Mouse (Mus musculus) forebrain, embryonic 15.5 days (tissue): Measurements from ENCODE around the gene Ormdl2. TPM values are rescaled to one million over a fixed set of nuclear protein-coding genes. Genes with fewer than 3 reads are reported as not detected.
"Not testable (repeated sequence)": the region's sequence is repeated elsewhere in the genome, so short reads cannot be mapped to it uniquely, and the experiment has no call there.

ENCODE experiments used
- ATAC-seq: fragments of 200-750 bp; cut with Nextera tagmentation; replicated peaks from 2 replicates; pipeline ENCODE4 v1.8.0; 2017; ENCODE audit warnings: mild to moderate bottlenecking, moderate TSS enrichment, moderate library complexity
- H3K27ac ChIP-seq: fragments of 300-500 bp; sonication (generic); replicated peaks from 2 replicates; pipeline ENCODE4 v1.5.1; 2015; ENCODE audit warnings: mild to moderate bottlenecking, inconsistent platforms
- H3K27me3 ChIP-seq: fragments of 300-500 bp; sonication (generic); 2 replicates; pipeline ENCODE4 v1.6.1; 2015; ENCODE audit warnings: inconsistent platforms
- H3K36me3 ChIP-seq: fragments of 300-500 bp; sonication (generic); 2 replicates; pipeline ENCODE4 v1.6.1; 2015; ENCODE audit warnings: mild to moderate bottlenecking, inconsistent platforms
- H3K4me1 ChIP-seq: fragments of 300-500 bp; sonication (generic); 2 replicates; pipeline ENCODE4 v1.6.1; 2015; ENCODE audit warnings: inconsistent platforms
- H3K4me2 ChIP-seq: fragments of 300-500 bp; sonication (generic); replicated peaks from 2 replicates; pipeline ENCODE4 v1.6.1; 2015; ENCODE audit warnings: mild to moderate bottlenecking, inconsistent platforms
- H3K4me3 ChIP-seq: fragments of 300-500 bp; sonication (generic); 2 replicates; pipeline ENCODE4 v1.5.1; 2015; ENCODE audit warnings: mild to moderate bottlenecking, inconsistent platforms
- H3K9ac ChIP-seq: fragments of 300-500 bp; sonication (generic); replicated peaks from 2 replicates; pipeline ENCODE4 v1.6.1; 2015; ENCODE audit warnings: mild to moderate bottlenecking, inconsistent platforms
- H3K9me3 ChIP-seq: fragments of 300-500 bp; sonication (generic); 2 replicates; pipeline ENCODE4 v1.6.1; 2016; ENCODE audit warnings: inconsistent platforms
- WGBS: fragments of 180-500 bp; shearing (Covaris S2); methylation state at CpG from one replicate; pipeline ENCODE4 v1.1.7; 2015; ENCODE audit warnings: mixed read lengths; 5-methylcytosine and 5-hydroxymethylcytosine counted together
- polyA plus RNA-seq: library from polyadenylated mRNA; unstranded; fragments of >200 nt; fragmentation: Nextera tagmentation; extraction: Ambion mirVana; gene quantifications from 2 replicates; pipeline ENCODE4 v1.2.1, GENCODE M21; 2015

Ormdl2 gene
- polyA plus RNA-seq, 1 experiment from 2014 or later: 28.1 TPM

DNA sequence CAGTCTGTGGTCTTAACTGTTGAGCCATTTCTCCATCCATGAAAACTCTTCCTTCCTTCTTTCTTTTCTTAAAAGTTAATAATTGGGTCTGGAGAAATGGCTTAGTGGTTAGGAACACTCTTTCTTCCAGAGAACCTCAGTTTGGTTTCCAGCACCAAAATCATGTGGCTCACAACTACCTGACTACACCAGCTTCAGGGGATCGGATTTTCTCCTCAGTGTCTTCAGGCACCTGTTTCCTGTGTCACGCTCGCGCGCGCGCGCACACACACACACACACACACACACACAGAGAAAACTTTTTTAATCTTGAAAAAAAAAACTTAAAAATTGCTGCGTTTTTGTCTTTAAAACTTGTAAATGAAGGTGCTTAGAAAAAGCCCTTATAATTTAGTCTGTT lies 2.4 kb upstream of the Ormdl2 start:
- no peak overlapping the region for H3K4me3 ChIP-seq
- no peak for ATAC-seq
- no peaks in the 10 kb centered on the region for H3K9me3 ChIP-seq
- WGBS: 97% methylated on average over 9 of the region's 9 CpGs
- H3K27me3 ChIP-seq: no peaks in the 10 kb centered on the region
- no peak overlapping the region for H3K4me2 ChIP-seq
- no peak overlapping the region for H3K9ac ChIP-seq
- H3K27ac ChIP-seq: no peak overlapping the region
- H3K36me3 ChIP-seq: peaks cover 30% of the 10 kb centered on the region
- H3K4me1 ChIP-seq: peaks cover 27% of the 10 kb centered on the region

- not testable (repeated sequence) for H3K9ac ChIP-seq
- 77% methylated on average over 4 of the region's 4 CpGs for WGBS
Measured at GRCm38 (mm10) chr10:128823087-128823486, 1.6 kb upstream of the Ormdl2 start.

DNA sequence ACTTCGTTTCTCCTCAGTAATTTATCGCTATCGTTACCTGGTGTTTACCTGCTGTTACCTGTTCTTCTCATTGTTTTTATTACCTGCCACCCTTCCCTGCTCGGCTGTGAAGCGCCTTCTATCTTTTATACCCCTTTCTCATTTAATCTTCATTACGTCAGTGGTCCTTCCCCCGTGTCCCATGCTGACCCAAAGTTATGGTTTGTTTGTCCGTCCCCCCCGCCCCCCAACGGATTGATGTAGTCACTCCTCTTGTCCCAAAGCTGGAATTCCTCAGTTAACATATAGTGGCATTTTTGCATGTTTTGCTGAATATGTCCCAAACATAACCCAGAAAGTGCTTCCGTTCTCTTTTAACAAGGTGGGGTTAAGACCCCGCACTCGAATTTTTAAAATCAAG lies 690 bp upstream of the Ormdl2 start:
- 3% methylated on average over 13 of the region's 13 CpGs for WGBS

More at GRCm38 (mm10) chr10:128823087-128823486, 1.6 kb upstream of the Ormdl2 start:
- not testable (repeated sequence) for ATAC-seq, H3K9me3 ChIP-seq, H3K27me3 ChIP-seq, H3K27ac ChIP-seq
- Histone ChIP-seq H3K4me2 (peak overlapping the region; percentile 58), H3K4me3 (peak overlapping the region; percentile 74; the same call in 1 of the 2 replicates), H3K36me3 (peaks cover 36% of the 10 kb centered on the region), H3K4me1 (peaks cover 27% of the 10 kb centered on the region)

DNA sequence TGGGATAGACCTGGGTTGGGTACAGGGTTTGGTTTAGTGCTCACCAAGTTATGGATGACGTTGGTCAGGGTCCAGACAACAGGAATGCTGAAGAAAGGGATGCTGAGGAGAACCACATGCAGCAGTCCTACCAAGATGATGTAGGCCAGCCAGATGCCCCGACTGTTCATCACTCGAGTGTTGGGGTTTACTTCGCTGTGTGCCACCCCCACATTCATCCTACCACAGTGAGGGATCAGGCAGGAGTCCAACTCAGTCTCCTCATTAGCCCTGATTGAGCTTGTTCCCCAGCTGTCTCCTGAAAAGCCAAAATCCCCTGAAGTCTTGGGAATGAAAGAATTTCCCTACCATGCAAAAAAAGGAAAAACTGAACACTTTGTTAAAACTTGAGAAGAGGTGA lies 1.2 kb downstream of the Ormdl2 start:
- Histone ChIP-seq H3K36me3 (peaks cover 57% of the 10 kb centered on the region), H3K9ac (no peak overlapping the region), H3K4me2 (no peak overlapping the region), H3K27me3 (no peaks in the 10 kb centered on the region), H3K27ac (no peak overlapping the region), H3K9me3 (no peaks in the 10 kb centered on the region), H3K4me3 (no peak overlapping the region), H3K4me1 (peaks cover 27% of the 10 kb centered on the region)
- 80% methylated on average over 4 of the region's 4 CpGs for WGBS
- no peak for ATAC-seq

More for the DNA sequence above, 690 bp upstream of the Ormdl2 start:
- Histone ChIP-seq H3K4me3 (peak overlapping the region; percentile 74), H3K9me3 (no peaks in the 10 kb centered on the region), H3K4me2 (peak overlapping the region; percentile 58), H3K4me1 (peaks cover 27% of the 10 kb centered on the region), H3K27me3 (no peaks in the 10 kb centered on the region), H3K36me3 (peaks cover 42% of the 10 kb centered on the region), H3K27ac (peak overlapping the region; percentile 58; the same call in 1 of the 2 replicates), H3K9ac (peak overlapping the region; percentile 74)
- peak; percentile 4 for ATAC-seq

DNA sequence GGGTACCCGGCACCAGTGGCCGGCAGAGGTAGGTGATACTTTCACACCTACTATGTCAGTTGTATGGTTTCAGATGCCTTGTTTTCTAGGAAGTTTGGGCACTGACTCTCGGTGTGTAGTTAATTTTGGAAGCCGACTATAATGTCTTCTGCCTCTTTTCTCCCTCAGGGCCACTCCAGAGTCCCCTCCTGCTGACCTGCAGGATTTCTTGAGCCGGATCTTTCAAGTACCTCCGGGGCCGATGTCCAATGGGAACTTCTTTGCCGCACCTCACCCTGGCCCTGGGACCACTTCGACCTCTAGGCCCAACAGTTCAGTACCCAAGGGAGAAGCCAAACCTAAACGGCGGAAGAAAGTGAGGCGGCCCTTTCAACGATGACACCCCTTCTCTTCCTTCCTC lies 4.4 kb downstream of the Ormdl2 start, which contains the start of gene Sarnp:
Gene Sarnp (plus strand): TSS at position 301 of the 400 bp plus-strand sequence.
- Histone ChIP-seq H3K27me3 (no peaks in the 10 kb centered on the region), H3K9ac (no peak within 1 kb of the TSS), H3K4me1 (peaks cover 12% of the 10 kb centered on the region), H3K4me2 (no peak within 1 kb of the TSS), H3K36me3 (peaks cover 69% of the 10 kb centered on the region), H3K4me3 (no peak within 1 kb of the TSS), H3K9me3 (no peaks in the 10 kb centered on the region), H3K27ac (no peak within 1 kb of the TSS)
- 94% methylated on average over 13 of the region's 13 CpGs for WGBS
- no peak for ATAC-seq

DNA sequence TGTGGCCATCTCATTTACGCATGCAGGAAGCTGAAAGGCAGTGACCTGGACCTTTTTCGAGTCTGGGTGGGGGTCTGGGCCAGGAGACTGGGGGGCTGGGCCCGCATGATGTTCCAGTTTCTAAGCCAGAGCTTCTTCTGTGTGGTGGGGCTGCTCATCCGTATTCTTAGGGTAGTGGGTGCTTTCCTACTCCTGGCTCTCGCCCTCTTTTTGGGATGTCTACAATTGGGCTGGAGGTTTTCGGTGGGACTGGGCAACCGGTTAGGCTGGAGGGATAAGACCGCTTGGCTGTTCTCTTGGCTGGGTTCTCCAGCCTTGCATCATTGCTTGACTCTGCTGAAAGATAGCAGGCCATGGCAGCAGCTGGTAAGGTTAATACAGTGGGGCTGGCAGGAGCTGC lies 14.4 kb downstream of the Ormdl2 start:
- ATAC-seq: no peak
- Histone ChIP-seq H3K4me1 (peaks cover 58% of the 10 kb centered on the region), H3K4me2 (peak overlapping the region; percentile 75), H3K36me3 (0 out of 2 replicates have a peak, but pooled peaks cover 4% of the 10 kb centered on the region), H3K4me3 (peak overlapping the region; percentile 57), H3K27me3 (no peaks in the 10 kb centered on the region), H3K9me3 (no peaks in the 10 kb centered on the region), H3K27ac (no peak overlapping the region), H3K9ac (peak overlapping the region; percentile 80)
- 90% methylated on average over 8 of the region's 8 CpGs for WGBS

DNA sequence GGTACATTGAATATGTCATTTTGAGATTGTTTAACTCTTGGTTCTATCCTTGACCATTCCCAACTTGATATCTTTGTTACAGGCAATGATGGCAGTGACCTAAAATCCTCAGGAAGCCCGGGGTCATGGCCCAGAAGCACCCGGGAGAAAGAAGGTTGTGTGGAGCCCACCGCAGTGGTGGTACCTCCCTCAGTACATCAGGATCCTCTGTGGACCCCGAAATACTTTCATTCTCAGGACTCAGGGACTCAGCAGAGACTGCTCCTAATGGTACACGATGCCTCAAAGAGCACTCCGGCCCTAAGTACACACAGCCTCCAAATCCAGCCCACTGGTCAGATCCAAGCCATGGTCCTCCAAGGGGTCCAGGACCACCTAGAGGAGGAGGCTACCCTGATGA lies 15.4 kb downstream of the Ormdl2 start:
- 69% methylated on average over 6 of the region's 6 CpGs for WGBS
- Histone ChIP-seq H3K27me3 (no peaks in the 10 kb centered on the region), H3K9me3 (no peaks in the 10 kb centered on the region), H3K4me1 (peaks cover 58% of the 10 kb centered on the region), H3K4me3 (peak overlapping the region; percentile 57), H3K4me2 (peak overlapping the region; percentile 75), H3K36me3 (peaks cover 5% of the 10 kb centered on the region; the same call in 1 of the 2 replicates), H3K27ac (peak overlapping the region; percentile 99), H3K9ac (peak overlapping the region; percentile 80)
- no peak for ATAC-seq

- H3K4me1 ChIP-seq: peaks cover 57% of the 10 kb centered on the region
- WGBS: 2% methylated on average over 65 of the region's 70 CpGs
- peak; percentile 94 for ATAC-seq
- H3K27ac ChIP-seq: peak overlapping the region; percentile 99
- H3K4me3 ChIP-seq: peak overlapping the region; percentile 57
- peaks cover 10% of the 10 kb centered on the region; the same call in 1 of the 2 replicates for H3K36me3 ChIP-seq
- H3K9me3 ChIP-seq: no peaks in the 10 kb centered on the region
- no peaks in the 10 kb centered on the region for H3K27me3 ChIP-seq
- peak overlapping the region; percentile 75 for H3K4me2 ChIP-seq
- H3K9ac ChIP-seq: peak overlapping the region; percentile 80
Measured at GRCm38 (mm10) chr10:128805092-128806000, 16.1 kb downstream of the Ormdl2 start.

- Histone ChIP-seq H3K27me3 (no peaks in the 10 kb centered on the region), H3K9ac (peak within 1 kb of the TSS; percentile 80), H3K9me3 (no peaks in the 10 kb centered on the region), H3K27ac (peak within 1 kb of the TSS; percentile 99), H3K4me2 (peak within 1 kb of the TSS; percentile 75), H3K4me1 (peaks cover 50% of the 10 kb centered on the region), H3K4me3 (peak within 1 kb of the TSS; percentile 57), H3K36me3 (peaks cover 7% of the 10 kb centered on the region; the same call in 1 of the 2 replicates)
- ATAC-seq: peak; percentile 73
- under 1% methylated on average over 26 of the region's 28 CpGs for WGBS
Measured at GRCm38 (mm10) chr10:128804271-128805091, 17.0 kb downstream of the Ormdl2 start, which contains the start of gene Tmem198b. TSS of gene Tmem198b (minus strand) at chr10:128804370.

- ATAC-seq: peak; percentile 24; the same call in 1 of the 2 replicates
- H3K9me3 ChIP-seq: no peaks in the 10 kb centered on the region
- H3K9ac ChIP-seq: peak within 1 kb of the TSS; percentile 80
- H3K27ac ChIP-seq: peak within 1 kb of the TSS; percentile 99
- H3K4me1 ChIP-seq: peaks cover 43% of the 10 kb centered on the region
- peaks cover 7% of the 10 kb centered on the region; the same call in 1 of the 2 replicates for H3K36me3 ChIP-seq
- peak within 1 kb of the TSS; percentile 75 for H3K4me2 ChIP-seq
- H3K4me3 ChIP-seq: peak within 1 kb of the TSS; percentile 57
- WGBS: 0% methylated on average over 14 of the region's 14 CpGs
- H3K27me3 ChIP-seq: no peaks in the 10 kb centered on the region
Measured at GRCm38 (mm10) chr10:128803771-128804270, 17.6 kb downstream of the Ormdl2 start, which contains the start of gene Dnajc14. TSS of gene Dnajc14 (plus strand) at chr10:128804062.

- peak overlapping the region; percentile 57 for H3K4me3 ChIP-seq
- H3K27ac ChIP-seq: peak overlapping the region; percentile 99
- no peaks in the 10 kb centered on the region for H3K9me3 ChIP-seq
- H3K36me3 ChIP-seq: peaks cover 5% of the 10 kb centered on the region; the same call in 1 of the 2 replicates
- peaks cover 38% of the 10 kb centered on the region for H3K4me1 ChIP-seq
- 8% methylated on average over 6 of the region's 6 CpGs for WGBS
- H3K4me2 ChIP-seq: peak overlapping the region; percentile 75
- peak overlapping the region; percentile 80 for H3K9ac ChIP-seq
- ATAC-seq: no peak
- H3K27me3 ChIP-seq: no peaks in the 10 kb centered on the region
Measured at GRCm38 (mm10) chr10:128803361-128803760, 18.1 kb downstream of the Ormdl2 start.
